In genomic region chr4:66556936-66557335, GRCm38 (mm10) we compare ENCODE assay signal across 30 mouse cellular contexts.
DNase-seq lines count a peak whose midpoint lies in the region; ATAC-seq lines count a peak whose summit lies in the region.
"Had no signal": no experiment of that assay in that cellular context is flagged by ENCODE, and none has a peak within 500 bp of the region (broad histone marks: within the 10 kb centered on the region; RNA-seq: fewer than 3 reads in every experiment).

No protein-coding gene starts in this region.

- no peak overlapping the region for H3K4me3 ChIP-seq in forebrain, embryonic 14.5 days (ENCODE audit: low read depth, low read length)
- H3K4me3 ChIP-seq in forebrain, embryonic 10.5 days = no peak overlapping the region
- no peak overlapping the region for H3K4me3 ChIP-seq in midbrain, embryonic 15.5 days
- H3K4me3 ChIP-seq: embryonic facial prominence, embryonic 10.5 days; embryonic facial prominence, embryonic 13.5 days; erythroblast, embryonic 14.5 days; heart, embryonic 12.5 days; heart, embryonic 15.5 days; hindbrain, embryonic 10.5 days; hindbrain, embryonic 13.5 days; intestine, embryonic 15.5 days had no signal

- H3K4me1 ChIP-seq in forebrain, embryonic 14.5 days (ENCODE audit: control insufficient read depth, insufficient read depth, low read length) = no peaks in the 10 kb centered on the region
- no peaks in the 10 kb centered on the region for H3K4me1 ChIP-seq in forebrain, embryonic 10.5 days
- H3K4me1 ChIP-seq in midbrain, embryonic 15.5 days = no peaks in the 10 kb centered on the region
- H3K4me1 ChIP-seq: embryonic facial prominence, embryonic 10.5 days; embryonic facial prominence, embryonic 13.5 days; heart, embryonic 12.5 days; heart, embryonic 15.5 days; hindbrain, embryonic 10.5 days; hindbrain, embryonic 13.5 days; intestine, embryonic 15.5 days had no signal

- H3K9me3 ChIP-seq in forebrain, embryonic 14.5 days (replicated peaks; ENCODE audit: control insufficient read depth, low read length) = no peaks in the 10 kb centered on the region
- H3K9me3 ChIP-seq in forebrain, embryonic 10.5 days = no peaks in the 10 kb centered on the region
- H3K9me3 ChIP-seq in midbrain, embryonic 15.5 days = no peaks in the 10 kb centered on the region
- H3K9me3 ChIP-seq: embryonic facial prominence, embryonic 10.5 days; embryonic facial prominence, embryonic 13.5 days; G1E; heart, embryonic 12.5 days; heart, embryonic 15.5 days; hindbrain, embryonic 10.5 days; hindbrain, embryonic 13.5 days; intestine, embryonic 15.5 days had no signal

- H3K27ac ChIP-seq in forebrain, embryonic 14.5 days (ENCODE audit: low read depth, low read length) = no peak overlapping the region
- H3K27ac ChIP-seq in forebrain, embryonic 10.5 days = no peak overlapping the region
- no peak overlapping the region for H3K27ac ChIP-seq in midbrain, embryonic 15.5 days
- H3K27ac ChIP-seq: embryonic facial prominence, embryonic 10.5 days; embryonic facial prominence, embryonic 13.5 days; heart, embryonic 15.5 days; hindbrain, embryonic 10.5 days; hindbrain, embryonic 13.5 days; intestine, embryonic 15.5 days had no signal

- ATAC-seq in forebrain, embryonic 14.5 days = no peak
- ATAC-seq in midbrain, embryonic 15.5 days (replicated peaks) = no peak
- ATAC-seq: hindbrain, embryonic 16.5 days; intestine, embryonic 15.5 days; Patski had no signal

- no peaks in the 10 kb centered on the region for H3K36me3 ChIP-seq in forebrain, embryonic 14.5 days (ENCODE audit: control insufficient read depth, insufficient read depth, low read length)
- H3K36me3 ChIP-seq in forebrain, embryonic 10.5 days (replicated peaks) = no peaks in the 10 kb centered on the region
- H3K36me3 ChIP-seq in midbrain, embryonic 15.5 days (replicated peaks) = no peaks in the 10 kb centered on the region
- H3K36me3 ChIP-seq: embryonic facial prominence, embryonic 10.5 days; embryonic facial prominence, embryonic 13.5 days; G1E; heart, embryonic 12.5 days; heart, embryonic 15.5 days; hindbrain, embryonic 10.5 days; hindbrain, embryonic 13.5 days; intestine, embryonic 15.5 days had no signal

- no peak overlapping the region for H3K4me2 ChIP-seq in forebrain, embryonic 14.5 days (ENCODE audit: low read length)
- no peak overlapping the region for H3K4me2 ChIP-seq in midbrain, embryonic 15.5 days
- H3K4me2 ChIP-seq: embryonic facial prominence, embryonic 13.5 days; heart, embryonic 12.5 days; heart, embryonic 15.5 days; hindbrain, embryonic 13.5 days; intestine, embryonic 15.5 days had no signal

- H3K27me3 ChIP-seq in forebrain, embryonic 14.5 days (replicated peaks; ENCODE audit: control insufficient read depth, insufficient read depth, low read length) = no peaks in the 10 kb centered on the region
- H3K27me3 ChIP-seq in forebrain, embryonic 10.5 days (ENCODE audit: poor library complexity, severe bottlenecking) = no peaks in the 10 kb centered on the region
- H3K27me3 ChIP-seq in midbrain, embryonic 15.5 days (replicated peaks) = no peaks in the 10 kb centered on the region
- H3K27me3 ChIP-seq: CH12.LX; embryonic facial prominence, embryonic 13.5 days; heart, embryonic 12.5 days; heart, embryonic 15.5 days; hindbrain, embryonic 13.5 days; intestine, embryonic 15.5 days had no signal

- peak; percentile 24 for DNase-seq in cerebellum, adult 8-10 months
- no peak for DNase-seq in cerebellum, postnatal 25 days
- DNase-seq in forebrain, embryonic 14.5 days (ENCODE audit: low spot score) = peak; percentile 11
- no peak for DNase-seq in forebrain, embryonic 10.5 days (ENCODE audit: extremely low spot score, low spot score)
- peak; percentile 84 for DNase-seq in brain, adult 2 months (ENCODE audit: low read depth, low spot score)
- DNase-seq in brain, embryonic 18.5 days (ENCODE audit: low read depth, low spot score) = peak; percentile 22
- DNase-seq: adrenal gland, postnatal 10 days; adrenal gland, postnatal 36 days; B cell, adult 2 months; cerebellum, postnatal 14 days; embryo, embryonic 11 days; gastrocnemius, postnatal 25 days; heart, adult 18-20 months; heart, postnatal 10 days; heart, postnatal 36 days; kidney, adult 11 months; kidney, adult 8-10 months had no signal

- no peak overlapping the region for H3K9ac ChIP-seq in forebrain, embryonic 14.5 days (ENCODE audit: low read length)
- no peak overlapping the region for H3K9ac ChIP-seq in midbrain, embryonic 15.5 days
- H3K9ac ChIP-seq: embryonic facial prominence, embryonic 13.5 days; heart, embryonic 12.5 days; heart, embryonic 15.5 days; hindbrain, embryonic 13.5 days; intestine, embryonic 15.5 days had no signal

Comparison
In these comparisons a context has a peak if more than half of its experiments do, and no peak if none do; other contexts are left out.
1. DNase-seq: peak in cerebellum, adult 8-10 months (single experiment), forebrain, embryonic 14.5 days (single experiment), brain, adult 2 months (single experiment) and brain, embryonic 18.5 days (single experiment); none in cerebellum, postnatal 25 days (0 of 2) and forebrain, embryonic 10.5 days (single experiment).